Mouse (Mus musculus): ENCODE data around the gene Rabgef1.

GRCm38 (mm10) chr5:130193760-130194159 is 22.2 kb downstream of the Rabgef1 start:
- TF ChIP-seq CTCF (IDR thresholded peaks at IDR 0.05; ENCODE audit: low read depth, low read length): no peak
- TF ChIP-seq POLR2A (IDR thresholded peaks at IDR 0.05; ENCODE audit: borderline replicate concordance, low read depth, low read length): no peak

Measured in bone marrow macrophage, adult 2 months (primary cell).